Mouse (Mus musculus): ENCODE results near the gene Ccdc57. TPM values are rescaled to one million over a fixed set of nuclear protein-coding genes. Genes with fewer than 3 reads are reported as not detected.

Ccdc57 gene
- polyA plus RNA-seq, 2 experiments = 1.3 to 1.4 TPM

DNA sequence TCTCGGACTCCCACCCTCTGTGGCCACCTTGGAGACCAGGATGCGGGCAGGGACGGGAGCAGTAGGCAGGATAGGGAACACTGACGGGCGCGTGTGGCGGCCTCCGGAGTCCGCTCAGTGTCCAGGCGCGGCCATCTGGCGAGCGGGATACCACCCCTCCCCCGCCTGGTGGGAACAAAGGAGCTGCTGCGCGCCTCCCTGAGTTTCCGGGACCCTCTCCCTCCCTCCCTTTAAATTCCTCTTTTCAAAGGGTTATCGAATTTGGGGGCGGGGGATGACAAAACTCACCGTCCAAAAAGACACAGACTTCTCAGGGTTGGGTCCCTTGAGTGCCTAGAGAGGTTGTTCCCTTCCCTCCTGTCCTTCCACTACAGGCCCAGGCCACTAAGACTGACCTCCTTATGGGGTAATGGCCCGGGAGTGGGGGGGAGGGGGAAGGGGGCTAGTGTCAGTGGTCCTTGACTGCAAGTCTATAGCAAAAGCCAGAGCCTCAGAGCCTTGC is 107.8 kb downstream of the Ccdc57 start:
- no peak for ATAC-seq (ENCODE audit: insufficient read depth)
- Histone ChIP-seq H3K9me3 (ENCODE audit: control insufficient read depth, low read length) (no peaks in the 10 kb centered on the region), H3K36me3 (replicated peaks; ENCODE audit: control insufficient read depth, insufficient read depth, low read depth) (peaks cover 6% of the 10 kb centered on the region), H3K27me3 (ENCODE audit: control insufficient read depth, insufficient read depth, low read length) (no peaks in the 10 kb centered on the region), H3K4me1 (replicated peaks; ENCODE audit: control insufficient read depth in 2 of 2, insufficient read depth in 2 of 2, low read length in 1 of 2) (peaks cover 8 to 12% of the 10 kb centered on the region in 2 experiments; a peak in 3 of 4 replicates), H3K4me2 (ENCODE audit: low read depth) (peak overlapping the region; percentile 95), H3K9ac (replicated peaks) (peak overlapping the region; percentile 83), H3K4me3 (ENCODE audit: insufficient read depth in 1 of 2, low read depth in 2 of 2, low read length in 2 of 2) (peak overlapping the region; percentile 69 to 78), H3K27ac (peak overlapping the region; percentile 41)
- 2% methylated on average over 21 of the region's 21 CpGs for WGBS (ENCODE audit: insufficient replicate concordance)
- TF ChIP-seq CTCF (IDR thresholded peaks at IDR 0.05; ENCODE audit: low read depth) = no peak
- DNase-seq (ENCODE audit: low read depth in 3 of 3, low spot score in 3 of 3) = no peak

DNA sequence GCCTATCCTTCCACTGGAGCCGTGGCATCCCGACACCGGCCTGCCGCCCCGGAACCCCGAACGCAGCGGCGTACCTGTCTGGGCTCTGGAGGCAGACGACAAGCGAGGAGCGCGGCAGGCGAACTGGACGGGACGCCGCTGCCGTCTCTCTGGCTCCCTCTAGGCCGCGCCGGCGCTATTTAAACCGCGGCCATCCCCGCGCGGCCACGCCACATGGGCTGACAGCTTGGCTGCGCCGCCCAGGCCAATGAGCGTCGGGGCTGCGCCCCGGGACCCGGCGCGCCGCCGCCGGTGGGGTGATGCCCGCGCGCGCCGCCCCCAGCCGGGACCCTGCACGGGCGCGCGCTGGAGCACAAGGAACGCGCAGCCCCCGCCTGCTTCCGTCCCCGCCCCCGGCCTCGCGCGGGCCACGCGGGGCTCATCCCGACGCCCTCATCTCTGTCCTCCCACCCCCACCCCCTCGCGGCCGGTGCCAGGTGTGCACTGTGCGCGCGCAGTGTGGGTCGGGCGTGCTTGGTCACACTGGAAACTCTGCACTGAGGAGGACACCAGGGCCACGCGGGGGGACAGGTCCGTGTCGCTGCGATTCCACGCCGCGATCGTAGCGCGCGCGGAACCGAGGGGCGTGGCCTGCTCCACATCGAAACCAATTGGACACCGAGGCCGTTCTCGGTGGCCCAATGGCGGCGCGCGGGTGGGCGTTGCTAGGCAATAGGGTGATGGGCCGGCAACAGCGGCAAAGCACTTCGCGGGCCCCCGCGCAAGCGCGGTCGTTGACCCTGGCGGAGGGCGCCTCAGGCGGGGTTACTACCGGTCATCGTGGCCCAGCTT is 108.5 kb downstream of the Ccdc57 start, which contains the start of gene Fasn:
Gene Fasn, minus strand, starts transcription at position 592 of the 831 bp plus-strand sequence.
- ATAC-seq (ENCODE audit: insufficient read depth) = peak; percentile 83
- Histone ChIP-seq H3K4me2 (ENCODE audit: low read depth) (peak within 1 kb of the TSS; percentile 95), H3K9ac (replicated peaks) (peak within 1 kb of the TSS; percentile 83), H3K27me3 (ENCODE audit: control insufficient read depth, insufficient read depth, low read length) (no peaks in the 10 kb centered on the region), H3K36me3 (replicated peaks; ENCODE audit: control insufficient read depth, insufficient read depth, low read depth) (peaks cover 11% of the 10 kb centered on the region), H3K27ac (peak within 1 kb of the TSS; percentile 66), H3K4me3 (ENCODE audit: insufficient read depth in 1 of 2, low read depth in 2 of 2, low read length in 2 of 2) (peak within 1 kb of the TSS; percentile 71 to 78), H3K9me3 (ENCODE audit: control insufficient read depth, low read length) (no peaks in the 10 kb centered on the region), H3K4me1 (replicated peaks; ENCODE audit: control insufficient read depth in 2 of 2, insufficient read depth in 2 of 2, low read length in 1 of 2) (peaks cover 8 to 12% of the 10 kb centered on the region in 2 experiments; a peak in 3 of 4 replicates)
- under 1% methylated on average over 96 of the region's 109 CpGs for WGBS (ENCODE audit: insufficient replicate concordance)
- TF ChIP-seq CTCF (IDR thresholded peaks at IDR 0.05; ENCODE audit: low read depth) = peak; percentile 66
- TF ChIP-seq EP300 (IDR thresholded peaks at IDR 0.05; ENCODE audit: low read depth) = no peak
- DNase-seq (ENCODE audit: low read depth in 3 of 3, low spot score in 3 of 3) = peak; percentile 79 to 80 (median 80)

DNA sequence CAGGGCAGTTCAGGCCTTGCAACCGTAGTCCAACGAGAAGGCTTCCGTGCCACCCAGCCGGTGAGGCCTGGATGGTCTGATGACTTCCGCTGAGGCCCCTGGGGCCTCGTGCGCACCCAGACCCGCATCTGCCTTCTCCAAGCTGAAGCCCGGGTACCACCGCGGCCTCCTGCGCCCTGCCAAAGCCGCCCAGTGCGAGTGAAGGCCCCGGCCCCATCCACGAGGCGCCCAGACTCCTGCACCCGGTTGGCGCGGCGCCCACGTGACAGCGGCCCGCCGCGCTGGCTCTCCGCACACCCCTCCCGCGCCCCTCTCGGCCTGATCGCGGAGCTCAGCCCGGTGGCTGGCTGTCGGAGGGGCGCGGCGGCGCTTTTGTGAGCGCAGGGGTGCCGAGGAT is 109.1 kb downstream of the Ccdc57 start:
- peak; percentile 50 for ATAC-seq (ENCODE audit: insufficient read depth)
- Histone ChIP-seq H3K9ac (replicated peaks) (peak overlapping the region; percentile 83), H3K4me3 (ENCODE audit: insufficient read depth in 1 of 2, low read depth in 2 of 2, low read length in 2 of 2) (peak overlapping the region; percentile 71 to 78), H3K27me3 (ENCODE audit: control insufficient read depth, insufficient read depth, low read length) (no peaks in the 10 kb centered on the region), H3K36me3 (replicated peaks; ENCODE audit: control insufficient read depth, insufficient read depth, low read depth) (peaks cover 17% of the 10 kb centered on the region), H3K9me3 (ENCODE audit: control insufficient read depth, low read length) (no peaks in the 10 kb centered on the region), H3K27ac (peak overlapping the region; percentile 66), H3K4me2 (ENCODE audit: low read depth) (peak overlapping the region; percentile 95), H3K4me1 (replicated peaks; ENCODE audit: control insufficient read depth in 2 of 2, insufficient read depth in 2 of 2, low read length in 1 of 2) (peaks cover 8 to 12% of the 10 kb centered on the region in 2 experiments; a peak in 3 of 4 replicates)
- DNase-seq (ENCODE audit: low read depth in 3 of 3, low spot score in 3 of 3) = no peak
- under 1% methylated on average over 40 of the region's 40 CpGs for WGBS (ENCODE audit: insufficient replicate concordance)
- TF ChIP-seq CTCF (IDR thresholded peaks at IDR 0.05; ENCODE audit: low read depth) = no peak
- no peak for TF ChIP-seq EP300 (IDR thresholded peaks at IDR 0.05; ENCODE audit: low read depth)

DNA sequence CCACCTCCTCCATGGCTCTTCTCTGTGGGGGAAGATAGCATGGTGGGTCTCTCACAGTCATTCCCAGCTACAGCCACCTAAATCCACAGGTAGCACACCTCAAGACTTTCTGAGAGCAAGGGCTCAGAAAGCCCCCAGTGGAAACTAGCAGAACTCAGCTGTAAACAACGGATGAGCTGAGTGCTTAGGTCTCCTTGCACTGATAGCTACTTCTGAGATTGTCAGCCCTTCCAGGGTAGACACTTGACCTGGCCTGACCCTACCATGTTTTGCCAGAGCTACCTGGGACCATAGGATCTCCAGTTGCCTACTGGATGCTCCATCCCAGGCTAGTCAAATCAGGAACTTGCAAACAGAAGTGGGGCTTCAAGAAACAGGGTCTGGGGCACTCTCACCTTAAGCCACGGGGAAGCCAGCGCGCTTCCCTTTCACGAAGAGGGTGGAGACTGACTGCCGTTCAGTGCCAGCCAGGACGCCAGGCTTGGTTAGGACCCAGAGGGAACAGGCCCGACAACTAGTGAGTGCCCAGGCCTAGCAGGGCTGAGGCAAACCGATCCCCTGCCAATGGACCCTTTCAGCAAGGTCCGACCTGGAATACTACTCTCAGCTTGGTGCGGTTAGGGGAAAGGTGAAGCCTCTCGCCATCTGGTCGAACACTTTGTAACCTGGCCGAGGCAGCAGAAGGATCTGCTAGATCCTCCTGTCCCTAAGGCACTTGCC is 109.7 kb downstream of the Ccdc57 start:
- WGBS (ENCODE audit: insufficient replicate concordance) = under 1% methylated on average over 14 of the region's 14 CpGs
- H3K4me1 ChIP-seq (replicated peaks; ENCODE audit: control insufficient read depth in 2 of 2, insufficient read depth in 2 of 2, low read length in 1 of 2) = peaks cover 8 to 12% of the 10 kb centered on the region in 2 experiments; a peak in 3 of 4 replicates
- H3K4me3 ChIP-seq (ENCODE audit: insufficient read depth in 1 of 2, low read depth in 2 of 2, low read length in 2 of 2) = peak overlapping the region; percentile 71 to 78
- H3K9me3 ChIP-seq (ENCODE audit: control insufficient read depth, low read length) = no peaks in the 10 kb centered on the region
- DNase-seq (ENCODE audit: low read depth in 3 of 3, low spot score in 3 of 3) = no peak
- no peak for ATAC-seq (ENCODE audit: insufficient read depth)
- H3K27me3 ChIP-seq (ENCODE audit: control insufficient read depth, insufficient read depth, low read length) = no peaks in the 10 kb centered on the region
- H3K4me2 ChIP-seq (ENCODE audit: low read depth) = peak overlapping the region; percentile 95
- H3K9ac ChIP-seq (replicated peaks) = peak overlapping the region; percentile 83
- TF ChIP-seq EP300 (IDR thresholded peaks at IDR 0.05; ENCODE audit: low read depth) (no peak), CTCF (IDR thresholded peaks at IDR 0.05; ENCODE audit: low read depth) (no peak)
- H3K27ac ChIP-seq = peak overlapping the region; percentile 66; the same call in 1 of the 2 replicates
- peaks cover 22% of the 10 kb centered on the region for H3K36me3 ChIP-seq (replicated peaks; ENCODE audit: control insufficient read depth, insufficient read depth, low read depth)
